Mouse (Mus musculus) CD4-positive, CD25-positive, alpha-beta regulatory T cell, adult 2 months (primary cell): ENCODE measurements at regions not wholly inside any gene's neighbourhood (a gene's known extent, or its start where the extent isn't known, plus 50 kb on each side); places are given as distances from the start of the nearest gene placed in this dataset.

Experiments used
- DNase-seq: peaks from one replicate; pipeline ENCODE4 v3.0.0-alpha.2; 2012; ENCODE audit warnings: low read depth, low spot score

DNA sequence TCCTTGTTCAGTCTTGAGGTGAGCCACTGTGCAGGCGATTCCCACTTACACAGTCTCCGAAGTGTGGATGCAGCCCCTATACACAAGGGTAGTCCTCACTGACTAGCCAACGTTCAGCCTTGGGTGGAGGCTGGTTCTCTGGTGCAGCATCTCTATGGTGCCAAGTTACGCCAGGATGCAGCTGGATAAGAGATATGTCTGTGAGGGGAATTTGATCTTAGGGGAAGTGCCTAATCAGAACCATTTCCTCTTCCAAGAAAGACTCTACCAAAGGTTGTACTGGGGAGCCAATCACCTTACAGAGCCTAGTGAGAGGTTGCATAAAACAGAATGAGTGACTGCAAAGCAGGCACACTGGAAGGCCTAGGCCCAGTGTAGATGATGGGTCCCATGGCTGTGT is 71.0 kb upstream of the Kcnk2 start:
- DNase-seq: no peak

- no peak for DNase-seq
These were observed 56.3 kb upstream of the Kcnk2 start for GRCm38 (mm10) chr1:189458421-189458820.
